8 mouse cellular contexts compared by ENCODE assay signal in genomic region chr4:156235360-156235770, GRCm38 (mm10). TPM values are rescaled to one million over a fixed set of nuclear protein-coding genes. Genes with fewer than 3 reads are reported as not detected.
A peak's percentile ranks its signal among the peaks of the same experiment; 100 is the strongest.
DNase-seq lines count a peak whose midpoint lies in the region; ATAC-seq and TF ChIP-seq lines count a peak whose summit lies in the region.

No protein-coding gene starts in this region.

- H3K4me3 ChIP-seq in lung, embryonic 14.5 days (ENCODE audit: low read depth, low read length) = peak overlapping the region; percentile 92
- H3K4me3 ChIP-seq in hindbrain, embryonic 12.5 days = peak overlapping the region; percentile 75
- H3K4me3 ChIP-seq in macrophage (ENCODE audit: inconsistent target) = peak overlapping the region; percentile 46

- peak overlapping the region; percentile 96; the same call in 1 of the 2 replicates for H3K27ac ChIP-seq in lung, embryonic 14.5 days (ENCODE audit: low read depth)
- peak overlapping the region; percentile 86 for H3K27ac ChIP-seq in hindbrain, embryonic 12.5 days
- peak overlapping the region; percentile 45 for H3K27ac ChIP-seq in macrophage

- DNase-seq in lung, embryonic 14.5 days = peak; percentile 73
- no peak for DNase-seq in lung, adult 18-20 months
- peak; percentile 57 for DNase-seq in brain, embryonic 18.5 days (ENCODE audit: low read depth, low spot score)
- DNase-seq in frontal cortex, postnatal 36 days (ENCODE audit: low spot score in 2 of 2) = no peak
- no peak for DNase-seq in adipocyte (ENCODE audit: low spot score)
- DNase-seq in gastrocnemius, postnatal 25 days = no peak

- TF ChIP-seq CTCF in lung, embryonic 14.5 days (IDR thresholded peaks at IDR 0.05; ENCODE audit: low read depth) = peak; percentile 28; the same call in 1 of the 2 replicates

- H3K27me3 ChIP-seq in lung, embryonic 14.5 days (ENCODE audit: insufficient read depth, low read length) = no peaks in the 10 kb centered on the region
- no peaks in the 10 kb centered on the region for H3K27me3 ChIP-seq in hindbrain, embryonic 12.5 days

- H3K4me2 ChIP-seq in lung, embryonic 14.5 days = peak overlapping the region; percentile 94
- H3K4me2 ChIP-seq in hindbrain, embryonic 12.5 days (replicated peaks) = peak overlapping the region; percentile 85

- peaks cover 34% of the 10 kb centered on the region; the same call in 1 of the 2 replicates for H3K79me2 ChIP-seq in macrophage (ENCODE audit: inconsistent target)

- peak; percentile 32 for ATAC-seq in lung, embryonic 14.5 days (ENCODE audit: insufficient read depth)
- peak; percentile 52 for ATAC-seq in hindbrain, embryonic 12.5 days (ENCODE audit: low FRiP score)

- no peaks in the 10 kb centered on the region; the same call in none of the 2 replicates for H3K4me1 ChIP-seq in lung, embryonic 14.5 days (ENCODE audit: insufficient read depth)
- peaks cover 21% of the 10 kb centered on the region for H3K4me1 ChIP-seq in hindbrain, embryonic 12.5 days

- WGBS in lung, embryonic 14.5 days = under 1% methylated on average over 15 of the region's 15 CpGs
- WGBS in hindbrain, embryonic 12.5 days = 1% methylated on average over 15 of the region's 15 CpGs
- 0% methylated on average over 15 of the region's 15 CpGs for WGBS in macrophage (ENCODE audit: missing documents)

- peaks cover 64% of the 10 kb centered on the region for H3K36me3 ChIP-seq in lung, embryonic 14.5 days (ENCODE audit: insufficient read depth)
- peaks cover 50% of the 10 kb centered on the region for H3K36me3 ChIP-seq in hindbrain, embryonic 12.5 days
- peaks cover 53% of the 10 kb centered on the region for H3K36me3 ChIP-seq in macrophage (ENCODE audit: inconsistent target)

- H3K9ac ChIP-seq in lung, embryonic 14.5 days = peak overlapping the region; percentile 77
- H3K9ac ChIP-seq in hindbrain, embryonic 12.5 days = peak overlapping the region; percentile 79

- no peaks in the 10 kb centered on the region for H3K9me3 ChIP-seq in lung, embryonic 14.5 days (ENCODE audit: low read depth, low read length)
- H3K9me3 ChIP-seq in hindbrain, embryonic 12.5 days (replicated peaks) = no peaks in the 10 kb centered on the region

RNA-seq across cellular contexts. Expression of gene Noc2l, which starts 0.4 kb away (rescaled TPM):
- 82.4 and 90.1 TPM in 2 replicates for polyA plus RNA-seq in lung, embryonic 14.5 days (2014; fragmentation: Nextera tagmentation; extraction: Ambion mirVana)
- 71.1 and 76.7 TPM in 2 replicates for polyA plus RNA-seq in hindbrain, embryonic 12.5 days (2016; fragmentation: Nextera tagmentation; extraction: Ambion mirVana)
- 100 to 1,000 TPM in 3 of 26 experiments, 10 to 100 TPM in 23; 32.1 to 140 (median 70.3) TPM for total RNA-seq in macrophage (2018; cell fraction: chromatin; rRNA removed)
- total RNA-seq in macrophage (2018; cell fraction: cytosol; rRNA removed) = 10 to 100 TPM; 44.6 to 72.9 (median 57.6) TPM
- 100 to 1,000 TPM in 1 of 26 experiments, 10 to 100 TPM in 25; 36.3 to 111 (median 55.7) TPM for total RNA-seq in macrophage (2018; cell fraction: nucleus; rRNA removed)
- 52.2 to 93.1 TPM (median 59.9 TPM) in 3 replicates for polyA plus RNA-seq in macrophage (2018)
- 10 to 100 TPM; 26.7 to 27.9 TPM for total RNA-seq in gastrocnemius, postnatal 25 days (2021)

RNA-seq across cellular contexts. Expression of gene Plekhn1, which starts 0.7 kb away (rescaled TPM):
- 21.0 and 21.4 TPM in 2 replicates for polyA plus RNA-seq in lung, embryonic 14.5 days (2014; fragmentation: Nextera tagmentation; extraction: Ambion mirVana)
- 29.0 and 30.5 TPM in 2 replicates for polyA plus RNA-seq in hindbrain, embryonic 12.5 days (2016; fragmentation: Nextera tagmentation; extraction: Ambion mirVana)
- total RNA-seq in macrophage (2018; cell fraction: chromatin; rRNA removed) = 100 to 1,000 TPM; 163 to 459 (median 259) TPM
- 10 to 100 TPM in 25 of 26 experiments, 1 to 10 TPM in 1; 8.7 to 31.5 (median 18.3) TPM for total RNA-seq in macrophage (2018; cell fraction: cytosol; rRNA removed)
- 100 to 1,000 TPM; 114 to 393 (median 158) TPM for total RNA-seq in macrophage (2018; cell fraction: nucleus; rRNA removed)
- polyA plus RNA-seq in macrophage (2018) = 16.9 to 22.6 TPM (median 18.8 TPM) in 3 replicates
- 1 to 10 TPM; 5.4 to 6.9 TPM for total RNA-seq in gastrocnemius, postnatal 25 days (2021)

RNA-seq across cellular contexts. Expression of gene Perm1, which starts 19.7 kb away (rescaled TPM):
- 0.32 and 0.51 TPM in 2 replicates for polyA plus RNA-seq in lung, embryonic 14.5 days (2014; fragmentation: Nextera tagmentation; extraction: Ambion mirVana)
- 2.3 and 2.6 TPM in 2 replicates for polyA plus RNA-seq in hindbrain, embryonic 12.5 days (2016; fragmentation: Nextera tagmentation; extraction: Ambion mirVana)
- total RNA-seq in macrophage (2018; cell fraction: chromatin; rRNA removed) = 1 to 10 TPM in 4 of 26 experiments, under 1 TPM in 19, not detected in 3; 0.20 to 1.7 (median 0.54) TPM
- under 1 TPM in 23 of 26 experiments, not detected in 3; 0.03 to 0.19 (median 0.07) TPM for total RNA-seq in macrophage (2018; cell fraction: cytosol; rRNA removed)
- total RNA-seq in macrophage (2018; cell fraction: nucleus; rRNA removed) = 1 to 10 TPM in 6 of 26 experiments, under 1 TPM in 18, not detected in 2; 0.21 to 2.0 (median 0.54) TPM
- 0.06 to 0.12 TPM in 2 of 3 replicates, not detected in the other for polyA plus RNA-seq in macrophage (2018)
- total RNA-seq in gastrocnemius, postnatal 25 days (2021) = 100 to 1,000 TPM; 169 to 182 TPM

RNA-seq across cellular contexts. Expression of gene Samd11, which starts 20.1 kb away (rescaled TPM):
- 0.11 and 0.15 TPM in 2 replicates for polyA plus RNA-seq in lung, embryonic 14.5 days (2014; fragmentation: Nextera tagmentation; extraction: Ambion mirVana)
- 3.0 and 3.9 TPM in 2 replicates for polyA plus RNA-seq in hindbrain, embryonic 12.5 days (2016; fragmentation: Nextera tagmentation; extraction: Ambion mirVana)
- 10 to 100 TPM in 2 of 26 experiments, 1 to 10 TPM in 6, under 1 TPM in 10, not detected in 8; 0.25 to 11.1 (median 0.78) TPM for total RNA-seq in macrophage (2018; cell fraction: chromatin; rRNA removed)
- under 1 TPM in 16 of 26 experiments, not detected in 10; 0.04 to 0.43 (median 0.08) TPM for total RNA-seq in macrophage (2018; cell fraction: cytosol; rRNA removed)
- 1 to 10 TPM in 7 of 26 experiments, under 1 TPM in 8, not detected in 11; 0.28 to 6.8 (median 0.82) TPM for total RNA-seq in macrophage (2018; cell fraction: nucleus; rRNA removed)
- 0.09 to 0.43 TPM in 2 of 3 replicates, not detected in the other for polyA plus RNA-seq in macrophage (2018)
- total RNA-seq in gastrocnemius, postnatal 25 days (2021) = under 1 TPM in 1 of 2 experiments, not detected in 1; 0.16 TPM

RNA-seq across cellular contexts. Expression of gene AW011738, which starts 32.3 kb away (rescaled TPM):
- 0.72 and 0.81 TPM in 2 replicates for polyA plus RNA-seq in lung, embryonic 14.5 days (2014; fragmentation: Nextera tagmentation; extraction: Ambion mirVana)
- polyA plus RNA-seq in hindbrain, embryonic 12.5 days (2016; fragmentation: Nextera tagmentation; extraction: Ambion mirVana) = 7.0 and 7.6 TPM in 2 replicates
- total RNA-seq in macrophage (2018; cell fraction: chromatin; rRNA removed) = 10 to 100 TPM in 14 of 26 experiments, 1 to 10 TPM in 12; 1.3 to 27.5 (median 13.3) TPM
- 10 to 100 TPM in 2 of 26 experiments, 1 to 10 TPM in 24; 1.3 to 12.4 (median 6.7) TPM for total RNA-seq in macrophage (2018; cell fraction: cytosol; rRNA removed)
- total RNA-seq in macrophage (2018; cell fraction: nucleus; rRNA removed) = 10 to 100 TPM in 17 of 26 experiments, 1 to 10 TPM in 9; 1.6 to 46.6 (median 18.6) TPM
- 0.53 to 3.8 TPM (median 0.88 TPM) in 3 replicates for polyA plus RNA-seq in macrophage (2018)
- total RNA-seq in gastrocnemius, postnatal 25 days (2021) = 1 to 10 TPM; 2.9 to 3.9 TPM

Comparison
In these comparisons a context has a peak if more than half of its experiments do, and no peak if none do; other contexts are left out.
1. DNase-seq: peak in lung, embryonic 14.5 days (single experiment) and brain, embryonic 18.5 days (single experiment); none in lung, adult 18-20 months (0 of 2), frontal cortex, postnatal 36 days (0 of 2), adipocyte (single experiment) and gastrocnemius, postnatal 25 days (single experiment).
2. H3K27ac ChIP-seq: peak in every context shown above with its lines; median percentile 96 in lung, embryonic 14.5 days; 86 in hindbrain, embryonic 12.5 days; 45 in macrophage.
3. Peak in every context shown above with its lines, with median percentiles within 50 percentile points of each other: H3K4me3 ChIP-seq.